Mouse (Mus musculus) E14TG2a.4 (cell line): Measurements from ENCODE around the gene Zc3h6.

ENCODE experiments used
- H3K27me3 ChIP-seq: 2 replicates; pipeline ENCODE4 v1.6.1; 2014; ENCODE audit warnings: low read length, control low read depth; ENCODE audit not compliant: insufficient read depth
- H3K36me3 ChIP-seq: 2 replicates; pipeline ENCODE4 v1.6.1; 2014; ENCODE audit warnings: low read length, control low read depth; ENCODE audit not compliant: insufficient read depth
- H3K4me1 ChIP-seq: replicated peaks from 2 replicates; pipeline ENCODE4 v1.6.1; 2014; ENCODE audit warnings: low read depth, low read length, control low read depth
- H3K4me3 ChIP-seq: replicated peaks from 2 replicates; pipeline ENCODE4 v1.5.1; 2014; ENCODE audit warnings: mild to moderate bottlenecking, low read length
- H3K9me3 ChIP-seq: 2 replicates; pipeline ENCODE4 v1.6.1; 2014; ENCODE audit warnings: low read length, control low read depth
- CTCF ChIP-seq: conservative IDR thresholded peaks from 2 replicates; pipeline ENCODE4 v1.5.1; 2014; ENCODE audit warnings: low read length
- NANOG ChIP-seq: IDR thresholded peaks from 2 replicates; pipeline ENCODE4 v1.6.1; 2014; ENCODE audit warnings: borderline replicate concordance, low read length, mixed read lengths
- POU5F1 ChIP-seq: IDR thresholded peaks from 2 replicates; pipeline ENCODE4 v1.6.1; 2014; ENCODE audit warnings: low read length, borderline replicate concordance

Gene Zc3h6

GRCm38 (mm10) chr2:128954186-128954585 is 13.0 kb upstream of the Zc3h6 start:
- H3K27me3 ChIP-seq, result peaks cover 1% of the 10 kb centered on the region; the same call in 1 of the 2 replicates
- no peaks in the 10 kb centered on the region for H3K9me3 ChIP-seq
- no peak overlapping the region for H3K4me3 ChIP-seq
- H3K4me1 ChIP-seq, result no peaks in the 10 kb centered on the region
- H3K36me3 ChIP-seq, result no peaks in the 10 kb centered on the region
- TF ChIP-seq NANOG (no peak), CTCF (no peak), POU5F1 (no peak)

GRCm38 (mm10) chr2:128965505-128966105 is 1.6 kb upstream of the Zc3h6 start:
- no peak overlapping the region for H3K4me3 ChIP-seq
- TF ChIP-seq NANOG (no peak), CTCF (no peak), POU5F1 (no peak)
- H3K9me3 ChIP-seq, result no peaks in the 10 kb centered on the region
- no peaks in the 10 kb centered on the region for H3K27me3 ChIP-seq
- H3K36me3 ChIP-seq, result no peaks in the 10 kb centered on the region
- H3K4me1 ChIP-seq, result peaks cover 26% of the 10 kb centered on the region

GRCm38 (mm10) chr2:128966236-128966635 is 966 bp upstream of the Zc3h6 start:
- Histone ChIP-seq H3K4me1 (peaks cover 26% of the 10 kb centered on the region), H3K9me3 (no peaks in the 10 kb centered on the region), H3K36me3 (no peaks in the 10 kb centered on the region), H3K27me3 (no peaks in the 10 kb centered on the region), H3K4me3 (peak overlapping the region; percentile 92)
- TF ChIP-seq CTCF (no peak), POU5F1 (no peak), NANOG (no peak)

- Histone ChIP-seq H3K4me3 (peak within 1 kb of the TSS; percentile 92), H3K9me3 (no peaks in the 10 kb centered on the region), H3K4me1 (peaks cover 26% of the 10 kb centered on the region), H3K36me3 (no peaks in the 10 kb centered on the region), H3K27me3 (no peaks in the 10 kb centered on the region)
- no peak for TF ChIP-seq CTCF
- TF ChIP-seq NANOG, result no peak
- no peak for TF ChIP-seq POU5F1
These were observed 649 bp downstream of the Zc3h6 start, which contains the start of gene Gm10762 for GRCm38 (mm10) chr2:128967661-128968441. Gm10762 (minus strand) TSS chr2:128967725.

GRCm38 (mm10) chr2:128968475-128969083 is 1.4 kb downstream of the Zc3h6 start:
- Histone ChIP-seq H3K4me1 (peaks cover 26% of the 10 kb centered on the region), H3K9me3 (no peaks in the 10 kb centered on the region)

GRCm38 (mm10) chr2:128972301-128972700 is 5.1 kb downstream of the Zc3h6 start:
- H3K27me3 ChIP-seq, result no peaks in the 10 kb centered on the region
- H3K36me3 ChIP-seq, result no peaks in the 10 kb centered on the region
- H3K4me1 ChIP-seq, result peaks cover 11% of the 10 kb centered on the region; the same call in 1 of the 2 replicates
- no peak for TF ChIP-seq CTCF
- TF ChIP-seq NANOG, result no peak
- TF ChIP-seq POU5F1, result no peak
- H3K4me3 ChIP-seq, result no peak overlapping the region
- H3K9me3 ChIP-seq, result no peaks in the 10 kb centered on the region

More at GRCm38 (mm10) chr2:128968475-128969083, 1.4 kb downstream of the Zc3h6 start:
- TF ChIP-seq POU5F1, result no peak
- TF ChIP-seq CTCF, result no peak
- no peak for TF ChIP-seq NANOG
- Histone ChIP-seq H3K36me3 (no peaks in the 10 kb centered on the region), H3K4me3 (peak overlapping the region; percentile 92), H3K27me3 (no peaks in the 10 kb centered on the region)

- no peak overlapping the region for H3K4me3 ChIP-seq
- TF ChIP-seq CTCF, result no peak
- TF ChIP-seq NANOG, result no peak
- TF ChIP-seq POU5F1, result no peak
- no peaks in the 10 kb centered on the region for H3K9me3 ChIP-seq
- H3K27me3 ChIP-seq, result no peaks in the 10 kb centered on the region
- no peaks in the 10 kb centered on the region for H3K36me3 ChIP-seq
- H3K4me1 ChIP-seq, result no peaks in the 10 kb centered on the region
These were observed 8.4 kb downstream of the Zc3h6 start for GRCm38 (mm10) chr2:128975572-128975971.

GRCm38 (mm10) chr2:128984746-128985145 is 17.5 kb downstream of the Zc3h6 start:
- TF ChIP-seq CTCF (no peak), NANOG (no peak), POU5F1 (no peak)
- H3K36me3 ChIP-seq, result no peaks in the 10 kb centered on the region
- no peaks in the 10 kb centered on the region for H3K27me3 ChIP-seq
- H3K4me1 ChIP-seq, result no peaks in the 10 kb centered on the region
- no peaks in the 10 kb centered on the region for H3K9me3 ChIP-seq
- H3K4me3 ChIP-seq, result no peak overlapping the region
